Mouse (Mus musculus): ENCODE results near the gene Rbfox3.

- TF ChIP-seq CTCF (IDR thresholded peaks at IDR 0.05; ENCODE audit: extremely low read depth, insufficient read length, insufficient replicate concordance, low read depth, low read length) (no peak), POLR2A (IDR thresholded peaks at IDR 0.05; ENCODE audit: low read depth, low read length) (no peak)
Measured at GRCm38 (mm10) chr11:118745279-118745678, 166.1 kb downstream of the Rbfox3 start.

All from small intestine, adult 2 months (tissue).